Mouse (Mus musculus): Measurements from ENCODE around the gene Sap30bp.

Gene Sap30bp

GRCm38 (mm10) chr11:116004840-116005700, 72.0 kb downstream of the Sap30bp start:
- peak; percentile 75 to 87 for DNase-seq

GRCm38 (mm10) chr11:116005701-116006419, 72.8 kb downstream of the Sap30bp start:
- DNase-seq, result peak in 1 of 2 experiments; percentile 25

GRCm38 (mm10) chr11:116007095-116007850, 74.2 kb downstream of the Sap30bp start:
- no peak for DNase-seq

GRCm38 (mm10) chr11:116008411-116008810, 75.3 kb downstream of the Sap30bp start:
- no peak for DNase-seq

GRCm38 (mm10) chr11:116008832-116009375, 75.8 kb downstream of the Sap30bp start:
- no peak for DNase-seq

GRCm38 (mm10) chr11:116009661-116010060, 76.6 kb downstream of the Sap30bp start:
- no peak for DNase-seq

GRCm38 (mm10) chr11:116010146-116010545, 77.1 kb downstream of the Sap30bp start:
- DNase-seq, result no peak

- DNase-seq, result no peak
Measured at GRCm38 (mm10) chr11:116010948-116011347, 77.9 kb downstream of the Sap30bp start.

GRCm38 (mm10) chr11:116011529-116012261, 78.6 kb downstream of the Sap30bp start:
- peak in 1 of 2 experiments; percentile 34 for DNase-seq

- peak; percentile 96 to 98 for DNase-seq
Measured at GRCm38 (mm10) chr11:116012262-116012947, 79.3 kb downstream of the Sap30bp start, which contains the start of gene Galk1. Gene Galk1, minus strand, starts transcription at chr11:116012719.

- no peak for DNase-seq
Measured at GRCm38 (mm10) chr11:116014821-116015220, 81.7 kb downstream of the Sap30bp start.
